Mouse (Mus musculus) lung, embryonic 16.5 days (tissue): ENCODE data around the gene Trim69. TPM values are rescaled to one million over a fixed set of nuclear protein-coding genes. Genes with fewer than 3 reads are reported as not detected.
A peak's percentile ranks its signal among the peaks of the same experiment; 100 is the strongest.

ENCODE experiments used
- ATAC-seq: fragments of 200-750 bp; cut with Nextera tagmentation; 2 replicates; pipeline ENCODE4 v1.8.0; 2017; ENCODE audit warnings: low read depth, mild to moderate bottlenecking, moderate library complexity
- H3K27ac ChIP-seq: fragments of 300-500 bp; sonication (generic); 2 replicates; pipeline ENCODE4 v1.5.1; 2014; ENCODE audit warnings: mild to moderate bottlenecking, control low read depth, low read length
- H3K27me3 ChIP-seq: fragments of 300-500 bp; sonication (generic); 2 replicates; pipeline ENCODE4 v1.6.1; 2014; ENCODE audit warnings: low read depth, low read length, mixed read lengths; ENCODE audit not compliant: control insufficient read depth, insufficient read depth
- H3K36me3 ChIP-seq: fragments of 300-500 bp; sonication (generic); 2 replicates; pipeline ENCODE4 v1.6.1; 2014; ENCODE audit warnings: low read length; ENCODE audit not compliant: control insufficient read depth, insufficient read depth
- H3K4me1 ChIP-seq: fragments of 300-500 bp; sonication (generic); replicated peaks from 2 replicates; pipeline ENCODE4 v1.6.1; 2014; ENCODE audit warnings: low read length, mixed read lengths; ENCODE audit not compliant: control insufficient read depth, insufficient read depth
- H3K4me2 ChIP-seq: fragments of 300-500 bp; sonication (generic); 2 replicates; pipeline ENCODE4 v1.6.1; 2014; ENCODE audit warnings: low read depth, low read length, control low read depth
- H3K4me3 ChIP-seq: fragments of 300-500 bp; sonication (generic); 2 replicates; pipeline ENCODE4 v1.5.1; 2014; ENCODE audit warnings: mild to moderate bottlenecking, low read length, control low read depth
- H3K9ac ChIP-seq: fragments of 300-500 bp; sonication (generic); 2 replicates; pipeline ENCODE4 v1.6.1; 2014; ENCODE audit warnings: low read length, control low read depth
- H3K9me3 ChIP-seq: fragments of 300-500 bp; sonication (generic); 2 replicates; pipeline ENCODE4 v1.6.1; 2016; ENCODE audit warnings: low read length; ENCODE audit not compliant: control insufficient read depth
- WGBS: fragments of 180-500 bp; shearing (Covaris S2); extraction: QIAGEN DNeasy Blood & Tissue Kit; methylation state at CpG from one replicate; pipeline ENCODE4 v1.1.7; 2014; 5-methylcytosine and 5-hydroxymethylcytosine counted together
- polyA plus RNA-seq: library from polyadenylated mRNA; unstranded; fragments of >200 nt; fragmentation: Nextera tagmentation; extraction: Ambion mirVana; gene quantifications from 2 replicates; pipeline ENCODE4 v1.2.1, GENCODE M21; 2015

Gene Trim69
- polyA plus RNA-seq, 1 experiment from 2014 or later = 0.11 TPM

- H3K4me3 ChIP-seq = no peak overlapping the region; the same call in 1 of the 2 replicates
Measured at GRCm38 (mm10) chr2:122149316-122149715, 11.2 kb upstream of the Trim69 start.

GRCm38 (mm10) chr2:122149716-122150115 lies 10.8 kb upstream of the Trim69 start:
- H3K36me3 ChIP-seq = peaks cover 3% of the 10 kb centered on the region; the same call in 1 of the 2 replicates
- H3K27ac ChIP-seq = no peak overlapping the region
- 84% methylated on average over 3 of the region's 3 CpGs for WGBS
- H3K4me2 ChIP-seq = no peak overlapping the region
- H3K9ac ChIP-seq = no peak overlapping the region
- no peaks in the 10 kb centered on the region for H3K9me3 ChIP-seq
- peaks cover 13% of the 10 kb centered on the region for H3K4me1 ChIP-seq
- H3K27me3 ChIP-seq = no peaks in the 10 kb centered on the region
- no peak overlapping the region for H3K4me3 ChIP-seq
- ATAC-seq = no peak

More at GRCm38 (mm10) chr2:122149316-122149715, 11.2 kb upstream of the Trim69 start:
- H3K36me3 ChIP-seq = peaks cover 3% of the 10 kb centered on the region; the same call in 1 of the 2 replicates
- H3K27me3 ChIP-seq = no peaks in the 10 kb centered on the region
- H3K4me1 ChIP-seq = peaks cover 13% of the 10 kb centered on the region
- no peak for ATAC-seq
- peak overlapping the region; percentile 74 for H3K4me2 ChIP-seq
- H3K9ac ChIP-seq = no peak overlapping the region
- no peaks in the 10 kb centered on the region for H3K9me3 ChIP-seq
- 88% methylated on average over 6 of the region's 6 CpGs for WGBS
- no peak overlapping the region for H3K27ac ChIP-seq

GRCm38 (mm10) chr2:122151221-122151620 lies 9.3 kb upstream of the Trim69 start:
- Histone ChIP-seq H3K36me3 (peaks cover 7% of the 10 kb centered on the region; the same call in 1 of the 2 replicates), H3K4me2 (no peak overlapping the region), H3K4me3 (no peak overlapping the region), H3K27ac (no peak overlapping the region), H3K9ac (no peak overlapping the region), H3K9me3 (no peaks in the 10 kb centered on the region), H3K27me3 (no peaks in the 10 kb centered on the region), H3K4me1 (peaks cover 13% of the 10 kb centered on the region)
- no peak for ATAC-seq
- 90% methylated on average over 1 of the region's 1 CpGs for whole genome bisulfite sequencing

- no peak for ATAC-seq
- H3K4me2 ChIP-seq = no peak overlapping the region
Measured at GRCm38 (mm10) chr2:122152850-122153249, 7.7 kb upstream of the Trim69 start.

GRCm38 (mm10) chr2:122153681-122154365 lies 6.7 kb upstream of the Trim69 start:
- ATAC-seq = no peak
- no peak overlapping the region for H3K4me3 ChIP-seq
- H3K4me1 ChIP-seq = peaks cover 6% of the 10 kb centered on the region
- H3K4me2 ChIP-seq = no peak overlapping the region
- no peaks in the 10 kb centered on the region for H3K27me3 ChIP-seq
- no peak overlapping the region for H3K9ac ChIP-seq
- no peak overlapping the region for H3K27ac ChIP-seq
- peaks cover 7% of the 10 kb centered on the region; the same call in 1 of the 2 replicates for H3K36me3 ChIP-seq
- WGBS = 80% methylated on average over 6 of the region's 7 CpGs
- H3K9me3 ChIP-seq = no peaks in the 10 kb centered on the region

More at GRCm38 (mm10) chr2:122152850-122153249, 7.7 kb upstream of the Trim69 start:
- WGBS = 81% methylated on average over 3 of the region's 3 CpGs
- Histone ChIP-seq H3K9me3 (no peaks in the 10 kb centered on the region), H3K27ac (no peak overlapping the region), H3K9ac (no peak overlapping the region), H3K4me3 (no peak overlapping the region), H3K36me3 (peaks cover 7% of the 10 kb centered on the region; the same call in 1 of the 2 replicates), H3K27me3 (no peaks in the 10 kb centered on the region), H3K4me1 (peaks cover 7% of the 10 kb centered on the region)

- Histone ChIP-seq H3K36me3 (peaks cover 7% of the 10 kb centered on the region; the same call in 1 of the 2 replicates), H3K4me3 (no peak overlapping the region), H3K9me3 (no peaks in the 10 kb centered on the region), H3K4me2 (no peak overlapping the region), H3K9ac (no peak overlapping the region), H3K27me3 (no peaks in the 10 kb centered on the region), H3K4me1 (0 out of 2 replicates have a peak, but pooled peaks cover 4% of the 10 kb centered on the region), H3K27ac (no peak overlapping the region)
- no peak for ATAC-seq
- WGBS = 96% methylated on average over 2 of the region's 2 CpGs
Measured at GRCm38 (mm10) chr2:122154479-122154878, 6.0 kb upstream of the Trim69 start.

GRCm38 (mm10) chr2:122155292-122155691 lies 5.2 kb upstream of the Trim69 start:
- Histone ChIP-seq H3K9ac (no peak overlapping the region), H3K27me3 (no peaks in the 10 kb centered on the region), H3K4me2 (no peak overlapping the region), H3K4me3 (no peak overlapping the region), H3K9me3 (no peaks in the 10 kb centered on the region), H3K36me3 (peaks cover 7% of the 10 kb centered on the region; the same call in 1 of the 2 replicates), H3K27ac (no peak overlapping the region), H3K4me1 (0 out of 2 replicates have a peak, but pooled peaks cover 4% of the 10 kb centered on the region)
- 71% methylated on average over 2 of the region's 2 CpGs for WGBS
- no peak for ATAC-seq

GRCm38 (mm10) chr2:122156051-122156700 lies 4.3 kb upstream of the Trim69 start:
- no peaks in the 10 kb centered on the region for H3K9me3 ChIP-seq
- H3K4me2 ChIP-seq = no peak overlapping the region
- no peak overlapping the region for H3K9ac ChIP-seq
- peaks cover 4% of the 10 kb centered on the region; the same call in 1 of the 2 replicates for H3K4me1 ChIP-seq
- 79% methylated on average over 4 of the region's 4 CpGs for WGBS
- no peak overlapping the region for H3K27ac ChIP-seq
- ATAC-seq = no peak
- no peaks in the 10 kb centered on the region for H3K27me3 ChIP-seq
- peaks cover 7% of the 10 kb centered on the region; the same call in 1 of the 2 replicates for H3K36me3 ChIP-seq
- no peak overlapping the region for H3K4me3 ChIP-seq

- Histone ChIP-seq H3K9me3 (no peaks in the 10 kb centered on the region), H3K36me3 (peaks cover 4% of the 10 kb centered on the region; the same call in 1 of the 2 replicates), H3K4me2 (no peak overlapping the region), H3K9ac (no peak overlapping the region), H3K4me1 (peaks cover 4% of the 10 kb centered on the region; the same call in 1 of the 2 replicates), H3K27ac (no peak overlapping the region), H3K27me3 (no peaks in the 10 kb centered on the region), H3K4me3 (no peak overlapping the region)
- no peak for ATAC-seq
Measured at GRCm38 (mm10) chr2:122157561-122157960, 2.9 kb upstream of the Trim69 start.
